Mouse (Mus musculus): ENCODE data around the gene 6330409D20Rik. TPM values are rescaled to one million over a fixed set of nuclear protein-coding genes. Genes with fewer than 3 reads are reported as not detected.

6330409D20Rik gene
- total RNA-seq, 2 experiments from 2014 or later: 2.5 to 3.2 TPM

DNA sequence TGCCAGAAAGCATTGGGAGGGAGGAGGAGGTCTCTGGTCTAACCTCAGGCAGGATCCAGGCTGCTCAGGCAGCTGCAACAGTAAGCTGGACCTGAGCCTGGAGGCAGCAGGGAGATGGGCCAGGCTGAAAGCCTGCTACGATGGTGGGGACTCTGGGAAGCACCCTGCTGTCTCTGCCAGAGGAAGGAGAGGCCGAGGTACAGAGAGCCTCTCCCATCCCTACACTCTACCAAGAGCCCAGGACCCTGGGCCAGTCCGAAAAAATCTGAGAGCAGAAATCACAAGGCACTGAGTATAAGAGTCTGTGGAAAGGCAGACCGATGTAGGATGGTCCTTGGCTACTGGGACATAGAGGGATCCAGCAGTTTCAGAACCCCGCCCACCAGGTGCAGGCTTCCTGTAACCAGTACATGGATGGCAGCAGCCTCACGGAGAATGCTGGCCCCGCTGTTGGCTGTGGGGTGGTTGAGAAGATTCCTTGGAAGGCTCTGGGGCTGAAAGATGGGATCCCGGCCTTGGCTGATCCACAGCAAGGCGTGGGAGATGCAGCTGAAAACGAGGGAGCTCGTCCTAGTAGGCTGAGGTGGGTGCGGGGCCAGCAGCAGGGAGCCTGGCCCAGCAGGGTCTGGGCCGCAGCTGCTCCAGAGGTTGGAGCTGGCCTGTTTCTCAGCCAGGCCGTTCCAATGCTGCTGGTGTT lies 57.9 kb downstream of the 6330409D20Rik start:
- intact Hi-C loops (cut with DNase I): no loop called here

More for the DNA sequence above, 57.9 kb downstream of the 6330409D20Rik start:
- DNase-seq (ENCODE audit: low spot score in 2 of 2): no peak

Small RNA genes within 50 kb of the gene (microRNA-seq; reads per million reads assigned to microRNA genes)
- not detected for gene Mir2861
- not detected for gene Mir3960
- gene Mir8093: 0.76 reads per million

Other genes with a start within 250 kb of the 6330409D20Rik start
- gene Fam102a, start 205.7 kb downstream of the 6330409D20Rik start, total RNA-seq (2021): 10 to 100 TPM; 53.6 to 68.9 TPM
- gene Dpm2, start 170.2 kb downstream of the 6330409D20Rik start, total RNA-seq (2021): 10 to 100 TPM; 74.8 to 77.0 TPM
- 10 to 100 TPM in 1 of 2 experiments, 1 to 10 TPM in 1; 9.2 to 11.7 TPM for gene Pip5kl1, start 166.2 kb downstream of the 6330409D20Rik start, total RNA-seq (2021)
- 1 to 10 TPM; 1.1 to 1.4 TPM for gene 9430097D07Rik, start 165.3 kb downstream of the 6330409D20Rik start, total RNA-seq (2021)
- gene St6galnac4, start 153.9 kb downstream of the 6330409D20Rik start, total RNA-seq (2021): 10 to 100 TPM; 36.7 to 39.1 TPM
- gene St6galnac6, start 141.3 kb downstream of the 6330409D20Rik start, total RNA-seq (2021): 100 to 1,000 TPM; 121 to 135 TPM
- gene Ak1, start 119.3 kb downstream of the 6330409D20Rik start, total RNA-seq (2021): 100 to 1,000 TPM; 152 to 173 TPM
- 10 to 100 TPM; 22.0 to 26.1 TPM for gene Eng, start 94.4 kb downstream of the 6330409D20Rik start, total RNA-seq (2021)
- 10 to 100 TPM in 1 of 2 experiments, 1 to 10 TPM in 1; 6.0 to 10.5 TPM for gene Fpgs, start 36.9 kb downstream of the 6330409D20Rik start, total RNA-seq (2021)
- 100 to 1,000 TPM; 105 to 117 TPM for gene Cdk9, start 27.9 kb downstream of the 6330409D20Rik start, total RNA-seq (2021)
- gene Sh2d3c, start 20.0 kb downstream of the 6330409D20Rik start, total RNA-seq (2021): 10 to 100 TPM; 33.3 to 45.8 TPM
- 10 to 100 TPM; 27.8 to 29.9 TPM for gene Tor2a, start 16.2 kb upstream of the 6330409D20Rik start, total RNA-seq (2021)
- gene Ttc16, start 34.6 kb upstream of the 6330409D20Rik start, total RNA-seq (2021): under 1 TPM; 0.41 to 0.72 TPM
- 1 to 10 TPM; 7.2 to 9.2 TPM for gene Ptrh1, start 34.8 kb upstream of the 6330409D20Rik start, total RNA-seq (2021)
- under 1 TPM in 1 of 2 experiments, not detected in 1; 0.29 TPM for gene Cfap157, start 43.4 kb upstream of the 6330409D20Rik start, total RNA-seq (2021)
- 1,000 to 10,000 TPM in 1 of 2 experiments, 100 to 1,000 TPM in 1; 963 to 1,065 TPM for gene Stxbp1, start 106.2 kb upstream of the 6330409D20Rik start, total RNA-seq (2021)
- 10 to 100 TPM; 22.6 to 23.7 TPM for gene Fam129b, start 135.1 kb upstream of the 6330409D20Rik start, total RNA-seq (2021)
- 100 to 1,000 TPM; 107 to 115 TPM for gene Rpl12, start 220.5 kb upstream of the 6330409D20Rik start, total RNA-seq (2021)
- 10 to 100 TPM; 34.7 to 36.2 TPM for gene Lrsam1, start 220.6 kb upstream of the 6330409D20Rik start, total RNA-seq (2021)
- 10 to 100 TPM; 26.9 to 27.1 TPM for gene Slc2a8, start 241.1 kb upstream of the 6330409D20Rik start, total RNA-seq (2021)

All from left cerebral cortex, postnatal 36 days (tissue).